Comparison of ENCODE assay signal across 10 mouse cellular contexts in genomic region chr7:70326176-70327035, GRCm38 (mm10). TPM values are rescaled to one million over a fixed set of nuclear protein-coding genes. Genes with fewer than 3 reads are reported as not detected.
DNase-seq lines count a peak whose midpoint lies in the region; ATAC-seq lines count a peak whose summit lies in the region.
"Had no signal": no experiment of that assay in that cellular context is flagged by ENCODE, and none has a peak within 500 bp of the region (broad histone marks: within the 10 kb centered on the region; RNA-seq: fewer than 3 reads in every experiment).

No protein-coding gene starts in this region.

- no peak overlapping the region for H3K27ac ChIP-seq in neural tube, embryonic 15.5 days (replicated peaks)
- H3K27ac ChIP-seq in hindbrain, embryonic 16.5 days (ENCODE audit: low read depth, low read length) = no peak overlapping the region

- H3K27me3 ChIP-seq in neural tube, embryonic 15.5 days (replicated peaks) = peaks cover 93% of the 10 kb centered on the region
- H3K27me3 ChIP-seq in hindbrain, embryonic 16.5 days (replicated peaks; ENCODE audit: control insufficient read depth, insufficient read depth, low read length) = peaks cover 42% of the 10 kb centered on the region

- peak; percentile 84 for DNase-seq in heart, adult 11 months
- no peak for DNase-seq in heart, postnatal 10 days
- DNase-seq in neural tube, embryonic 10.5 days (ENCODE audit: extremely low spot score, low spot score) = peak; percentile 54
- no peak for DNase-seq in right cerebral cortex, postnatal 4 days
- no peak for DNase-seq in layer of hippocampus, adult 18-20 months (ENCODE audit: low spot score in 2 of 2)
- DNase-seq in frontal cortex, postnatal 36 days (ENCODE audit: low spot score in 2 of 2) = no peak
- DNase-seq: cerebellum, postnatal 36 days; liver had no signal

- H3K36me3 ChIP-seq in neural tube, embryonic 15.5 days = no peaks in the 10 kb centered on the region
- H3K36me3 ChIP-seq in hindbrain, embryonic 16.5 days (ENCODE audit: control insufficient read depth, insufficient read depth, low read length) = no peaks in the 10 kb centered on the region

- H3K4me1 ChIP-seq in neural tube, embryonic 15.5 days = peaks cover 14% of the 10 kb centered on the region
- no peaks in the 10 kb centered on the region; the same call in none of the 2 replicates for H3K4me1 ChIP-seq in hindbrain, embryonic 16.5 days (ENCODE audit: control insufficient read depth, insufficient read depth, low read depth, low read length)

- H3K4me3 ChIP-seq in neural tube, embryonic 15.5 days (replicated peaks) = no peak overlapping the region
- no peak overlapping the region for H3K4me3 ChIP-seq in hindbrain, embryonic 16.5 days (ENCODE audit: low read length)

- 3% methylated on average over 21 of the region's 21 CpGs for WGBS in neural tube, embryonic 15.5 days
- 8% methylated on average over 21 of the region's 21 CpGs for WGBS in hindbrain, embryonic 16.5 days

- no peak overlapping the region for H3K9ac ChIP-seq in neural tube, embryonic 15.5 days (replicated peaks)
- no peak overlapping the region for H3K9ac ChIP-seq in hindbrain, embryonic 16.5 days (ENCODE audit: low read depth, low read length)

- intact Hi-C loops in heart, postnatal 10 days (cut with DNase I) = no loop called here

- H3K9me3 ChIP-seq in neural tube, embryonic 15.5 days (replicated peaks) = no peaks in the 10 kb centered on the region
- no peaks in the 10 kb centered on the region for H3K9me3 ChIP-seq in hindbrain, embryonic 16.5 days (ENCODE audit: control insufficient read depth, low read length)

- no peak overlapping the region for H3K4me2 ChIP-seq in neural tube, embryonic 15.5 days
- H3K4me2 ChIP-seq in hindbrain, embryonic 16.5 days (ENCODE audit: low read length) = 0 out of 2 replicates have a peak overlapping the region, but pooled peaks have one; percentile 13

- no peak for ATAC-seq in neural tube, embryonic 15.5 days (ENCODE audit: low FRiP score)
- no peak for ATAC-seq in hindbrain, embryonic 16.5 days

RNA-seq across cellular contexts. Expression of gene Nr2f2, which starts 40.1 kb away (rescaled TPM):
- 10 to 100 TPM; 25.2 to 30.0 TPM for total RNA-seq in heart, postnatal 10 days (2021)
- 60.3 and 62.5 TPM in 2 replicates for polyA plus RNA-seq in neural tube, embryonic 15.5 days (2015; fragmentation: Nextera tagmentation; extraction: Ambion mirVana)
- 63.1 and 68.9 TPM in 2 replicates for polyA plus RNA-seq in hindbrain, embryonic 16.5 days (2015; fragmentation: Nextera tagmentation; extraction: Ambion mirVana)
- total RNA-seq in layer of hippocampus, adult 18-20 months (2021) = 10 to 100 TPM; 40.8 to 55.2 TPM

Comparison
In these comparisons a context has a peak if more than half of its experiments do, and no peak if none do; other contexts are left out.
1. DNase-seq: peak in heart, adult 11 months (single experiment) and neural tube, embryonic 10.5 days (single experiment); none in heart, postnatal 10 days (0 of 2), right cerebral cortex, postnatal 4 days (single experiment), layer of hippocampus, adult 18-20 months (0 of 2) and frontal cortex, postnatal 36 days (0 of 2).